Mouse (Mus musculus) hindbrain, embryonic 12.5 days (tissue): ENCODE measurements around the gene Ncoa6. TPM values are rescaled to one million over a fixed set of nuclear protein-coding genes. Genes with fewer than 3 reads are reported as not detected.
A peak's percentile ranks its signal among the peaks of the same experiment; 100 is the strongest.

Experiments
- microRNA counts: library from miRNA; unstranded; fragments of <30 nt; microRNA quantifications from one replicate; lab custom pipeline; 2017
- microRNA-seq: library from miRNA; unstranded; fragments of <30 nt; microRNA quantifications from one replicate; pipeline ENCODE4, GENCODE M21; 2017
- polyA plus RNA-seq: library from polyadenylated mRNA; unstranded; fragments of >200 nt; fragmentation: Nextera tagmentation; extraction: Ambion mirVana; gene quantifications from 2 replicates; pipeline ENCODE4 v1.2.1, GENCODE M21; 2016

Ncoa6 gene
- polyA plus RNA-seq, 1 experiment from 2014 or later: 31.6 TPM

MicroRNA genes within 50 kb of the gene (microRNA counts, 519-probe panel; counts per million panel counts)
- 470 counts per million, percentile 58 among the panel's probes with 10 or more counts for microRNA mmu-miR-695 (lab: Ali Mortazavi, UCI)

Small RNA genes within 50 kb of the gene (microRNA-seq; reads per million reads assigned to microRNA genes)
- gene Mir695: not detected

Other genes starting within 250 kb of the Ncoa6 start
- gene Dynlrb1, start 237.4 kb downstream of the Ncoa6 start, polyA plus RNA-seq: 438 and 451 TPM in 2 replicates
- gene Map1lc3a, start 197.6 kb downstream of the Ncoa6 start, polyA plus RNA-seq: 229 and 254 TPM in 2 replicates
- 44.7 and 48.3 TPM in 2 replicates for gene Pigu, start 116.5 kb downstream of the Ncoa6 start, polyA plus RNA-seq
- gene Trp53inp2, start 92.8 kb downstream of the Ncoa6 start, polyA plus RNA-seq: 120 and 139 TPM in 2 replicates
- 28.7 and 29.4 TPM in 2 replicates for gene Acss2, start 44.1 kb upstream of the Ncoa6 start, polyA plus RNA-seq
- 39.0 and 41.1 TPM in 2 replicates for gene Ggt7, start 44.3 kb upstream of the Ncoa6 start, polyA plus RNA-seq
- 17.0 and 18.3 TPM in 2 replicates for gene Gss, start 118.9 kb upstream of the Ncoa6 start, polyA plus RNA-seq
- 0.61 and 1.6 TPM in 2 replicates for gene Myh7b, start 137.3 kb upstream of the Ncoa6 start, polyA plus RNA-seq
- 190 and 204 TPM in 2 replicates for gene Trpc4ap, start 218.5 kb upstream of the Ncoa6 start, polyA plus RNA-seq